Mouse (Mus musculus): ENCODE measurements around the gene Shank2.

GRCm38 (mm10) chr7:144111981-144112380 is 110.3 kb downstream of the Shank2 start:
- TF ChIP-seq POLR2A (IDR thresholded peaks at IDR 0.05; ENCODE audit: borderline replicate concordance, extremely low read depth, insufficient read depth, insufficient read length, poor library complexity, severe bottlenecking), result no peak
- no peak for TF ChIP-seq CTCF (IDR thresholded peaks at IDR 0.05; ENCODE audit: borderline replicate concordance, extremely low read depth, insufficient read depth, insufficient read length)

All from brain, embryonic 14.5 days (tissue).